Mouse (Mus musculus) retina, postnatal 7 days (tissue): ENCODE results near the gene Lrrc3b.

Experiments
- DNase-seq: peaks from one replicate; pipeline ENCODE4 v3.0.0-alpha.2; 2012; ENCODE audit warnings: low read depth, low spot score

The Lrrc3b gene

DNA sequence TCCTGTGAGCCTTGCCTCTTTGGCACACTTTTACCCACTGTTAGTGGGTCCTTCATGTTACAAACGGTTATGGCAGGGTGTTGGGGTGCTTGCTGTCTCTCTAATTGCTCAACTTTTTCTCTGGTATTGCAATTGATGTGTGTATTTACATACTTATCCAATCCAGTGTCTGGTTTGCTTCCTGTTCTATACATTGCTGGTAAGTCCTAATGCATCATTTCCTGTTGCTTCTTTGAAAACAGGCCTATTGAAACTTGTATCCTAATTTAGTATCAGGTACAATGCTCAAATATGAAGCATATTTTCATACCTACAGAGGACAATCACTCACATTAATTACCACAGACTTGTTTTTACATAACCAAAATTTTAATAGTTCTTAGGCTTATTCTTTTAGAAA is 107.4 kb downstream of the Lrrc3b start:
- no peak for DNase-seq

DNA sequence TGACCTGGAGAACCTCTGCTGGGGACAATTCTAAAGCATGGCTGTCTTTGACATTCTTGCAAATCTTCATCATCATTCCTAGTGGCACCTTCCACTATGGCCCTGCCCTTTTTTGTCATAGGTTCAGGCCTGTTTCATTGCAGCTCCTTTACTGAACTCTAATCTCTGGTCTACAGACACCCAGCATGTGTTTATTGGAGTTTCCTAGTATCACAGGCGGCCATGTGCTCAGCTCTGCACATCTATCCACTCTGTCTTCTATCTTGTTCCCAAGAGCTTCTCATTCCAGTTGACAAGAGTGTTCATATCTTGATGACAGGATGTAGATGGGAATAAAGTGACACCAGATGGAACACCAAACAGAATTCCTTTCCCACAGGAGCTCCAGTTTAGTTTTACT is 108.6 kb downstream of the Lrrc3b start:
- DNase-seq = no peak

- no peak for DNase-seq
These were observed 112.9 kb downstream of the Lrrc3b start for GRCm38 (mm10) chr14:15325872-15326271.

GRCm38 (mm10) chr14:15322441-15323123 is 116.2 kb downstream of the Lrrc3b start:
- no peak for DNase-seq

DNA sequence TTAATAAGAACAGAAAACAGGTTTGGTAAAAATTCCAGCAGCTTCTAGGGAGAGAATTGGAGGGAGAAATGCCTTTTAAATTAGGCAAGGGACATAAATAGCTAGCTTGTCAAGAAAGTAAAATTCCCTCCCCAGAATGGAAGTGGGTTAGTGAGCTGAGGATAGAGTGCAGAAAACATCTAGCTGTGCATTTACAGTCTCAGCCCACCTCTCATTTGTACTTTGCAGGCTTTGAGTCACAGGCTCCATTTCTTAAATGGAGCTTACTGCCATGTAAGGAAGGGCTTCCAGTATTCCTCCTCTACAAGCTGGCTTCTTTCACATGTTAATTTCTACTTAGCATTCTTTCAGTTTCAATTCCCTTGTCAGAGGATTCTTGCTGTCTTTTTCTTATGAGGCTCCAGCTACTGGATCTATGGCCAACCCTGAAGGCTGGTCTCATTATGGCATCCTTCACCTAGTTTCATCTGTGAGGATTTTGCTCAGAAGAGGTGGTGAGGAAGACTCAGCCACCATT is 119.3 kb downstream of the Lrrc3b start:
- no peak for DNase-seq

- DNase-seq = no peak
These were observed 130.2 kb downstream of the Lrrc3b start for GRCm38 (mm10) chr14:15308576-15308975.
